Mouse (Mus musculus): Measurements from ENCODE around the gene Gvin1. TPM values are rescaled to one million over a fixed set of nuclear protein-coding genes. Genes with fewer than 3 reads are reported as not detected.
"Not testable (repeated sequence)": the region's sequence is repeated elsewhere in the genome, so short reads cannot be mapped to it uniquely, and the experiment has no call there.

The Gvin1 gene
- 0.25 and 0.33 TPM in 2 replicates for polyA plus RNA-seq (2012; rRNA removed)

DNA sequence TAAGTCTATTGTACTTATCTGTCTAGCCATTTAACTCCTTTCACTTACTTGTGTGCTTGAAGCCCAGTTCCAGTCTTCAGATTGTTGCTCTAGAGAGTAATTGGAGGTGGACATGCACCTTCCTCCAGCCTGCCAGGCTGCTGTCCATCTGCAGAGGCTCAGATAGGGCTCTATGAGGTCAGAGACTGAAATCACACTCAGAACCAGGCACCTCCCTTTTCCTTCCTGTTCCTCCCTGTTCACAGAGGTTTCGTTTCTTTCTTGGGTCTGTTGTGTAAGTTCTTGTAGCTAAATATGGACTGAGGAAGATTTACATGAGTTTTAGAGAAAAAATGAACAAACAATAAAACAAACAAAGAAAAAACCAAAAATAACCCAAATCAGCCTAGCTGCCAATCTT, at the start of gene Gvin1:
Gene Gvin1 (minus strand): TSS at position 150 of the 400 bp plus-strand sequence.
- not testable (repeated sequence) for H3K4me3 ChIP-seq (ENCODE audit: low read depth, low read length)
- 46% methylated on average over 1 of the region's 1 CpGs for WGBS

GRCm38 (mm10) chr7:106251844-106252517, 36.9 kb upstream of the Gvin1 start:
- no peaks in the 10 kb centered on the region for H3K27me3 ChIP-seq (ENCODE audit: control insufficient read depth, insufficient read depth, low read length)
- no peak overlapping the region for H3K27ac ChIP-seq (ENCODE audit: insufficient read depth, low read depth, low read length)
- H3K36me3 ChIP-seq (ENCODE audit: control insufficient read depth, insufficient read depth, low read length) = no peaks in the 10 kb centered on the region
- no peak for TF ChIP-seq CTCF (IDR thresholded peaks at IDR 0.05; ENCODE audit: extremely low read depth, insufficient read length, insufficient replicate concordance, low read depth, low read length)
- no peak for TF ChIP-seq POLR2A (IDR thresholded peaks at IDR 0.05; ENCODE audit: low read depth, low read length)
- WGBS = 82% methylated on average over 2 of the region's 2 CpGs
- H3K4me1 ChIP-seq (ENCODE audit: control insufficient read depth, insufficient read depth, insufficient read length, low read length) = no peaks in the 10 kb centered on the region
- H3K4me3 ChIP-seq (ENCODE audit: low read depth, low read length) = no peak overlapping the region

More for the DNA sequence above, at the start of gene Gvin1:
- not testable (repeated sequence) for H3K4me1 ChIP-seq (ENCODE audit: control insufficient read depth, insufficient read depth, insufficient read length, low read length); H3K27me3 ChIP-seq (ENCODE audit: control insufficient read depth, insufficient read depth, low read length); H3K36me3 ChIP-seq (ENCODE audit: control insufficient read depth, insufficient read depth, low read length); H3K27ac ChIP-seq (ENCODE audit: insufficient read depth, low read depth, low read length)

DNA sequence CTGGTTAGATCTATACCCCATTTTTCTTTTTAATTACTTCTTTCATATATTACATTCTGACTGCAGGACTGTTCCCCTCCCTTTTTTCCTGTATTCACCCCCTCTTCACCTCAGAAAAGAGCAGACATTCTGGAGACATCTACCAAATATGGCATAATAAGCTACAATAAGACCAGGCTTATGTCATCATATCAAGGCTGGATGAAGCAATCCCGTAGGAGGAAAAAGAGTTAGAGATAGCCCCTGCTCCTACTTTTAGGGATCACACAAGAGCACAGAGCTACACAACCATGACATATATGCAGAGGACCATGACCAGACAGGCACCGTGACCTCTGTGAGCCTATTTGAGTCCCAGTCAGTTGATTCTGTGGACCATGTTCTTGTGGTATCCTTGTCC, 33.8 kb upstream of the Gvin1 start:
- Histone ChIP-seq H3K27me3 (ENCODE audit: control insufficient read depth, insufficient read depth, low read length) (no peaks in the 10 kb centered on the region), H3K27ac (ENCODE audit: insufficient read depth, low read depth, low read length) (no peak overlapping the region), H3K36me3 (ENCODE audit: control insufficient read depth, insufficient read depth, low read length) (no peaks in the 10 kb centered on the region), H3K4me3 (ENCODE audit: low read depth, low read length) (no peak overlapping the region), H3K4me1 (ENCODE audit: control insufficient read depth, insufficient read depth, insufficient read length, low read length) (no peaks in the 10 kb centered on the region)
- WGBS = 88% methylated on average over 2 of the region's 2 CpGs
- TF ChIP-seq CTCF (IDR thresholded peaks at IDR 0.05; ENCODE audit: extremely low read depth, insufficient read length, insufficient replicate concordance, low read depth, low read length) (no peak), POLR2A (IDR thresholded peaks at IDR 0.05; ENCODE audit: low read depth, low read length) (no peak)

- WGBS = 73% methylated on average over 2 of the region's 2 CpGs
- Histone ChIP-seq H3K36me3 (ENCODE audit: control insufficient read depth, insufficient read depth, low read length) (no peaks in the 10 kb centered on the region), H3K27ac (ENCODE audit: insufficient read depth, low read depth, low read length) (no peak overlapping the region), H3K4me3 (ENCODE audit: low read depth, low read length) (no peak overlapping the region), H3K4me1 (ENCODE audit: control insufficient read depth, insufficient read depth, insufficient read length, low read length) (no peaks in the 10 kb centered on the region), H3K27me3 (ENCODE audit: control insufficient read depth, insufficient read depth, low read length) (no peaks in the 10 kb centered on the region)
- no peak for TF ChIP-seq POLR2A (IDR thresholded peaks at IDR 0.05; ENCODE audit: low read depth, low read length)
- no peak for TF ChIP-seq CTCF (IDR thresholded peaks at IDR 0.05; ENCODE audit: extremely low read depth, insufficient read length, insufficient replicate concordance, low read depth, low read length)
These were observed 33.1 kb upstream of the Gvin1 start for GRCm38 (mm10) chr7:106248245-106248644.

- H3K4me3 ChIP-seq (ENCODE audit: low read depth, low read length) = no peak overlapping the region
- H3K27ac ChIP-seq (ENCODE audit: insufficient read depth, low read depth, low read length) = no peak overlapping the region
- no peak for TF ChIP-seq CTCF (IDR thresholded peaks at IDR 0.05; ENCODE audit: extremely low read depth, insufficient read length, insufficient replicate concordance, low read depth, low read length)
- WGBS = 67% methylated on average over 6 of the region's 6 CpGs
- no peaks in the 10 kb centered on the region for H3K36me3 ChIP-seq (ENCODE audit: control insufficient read depth, insufficient read depth, low read length)
- H3K27me3 ChIP-seq (ENCODE audit: control insufficient read depth, insufficient read depth, low read length) = no peaks in the 10 kb centered on the region
- no peaks in the 10 kb centered on the region for H3K4me1 ChIP-seq (ENCODE audit: control insufficient read depth, insufficient read depth, insufficient read length, low read length)
These were observed 30.5 kb upstream of the Gvin1 start for GRCm38 (mm10) chr7:106245601-106246000.

DNA sequence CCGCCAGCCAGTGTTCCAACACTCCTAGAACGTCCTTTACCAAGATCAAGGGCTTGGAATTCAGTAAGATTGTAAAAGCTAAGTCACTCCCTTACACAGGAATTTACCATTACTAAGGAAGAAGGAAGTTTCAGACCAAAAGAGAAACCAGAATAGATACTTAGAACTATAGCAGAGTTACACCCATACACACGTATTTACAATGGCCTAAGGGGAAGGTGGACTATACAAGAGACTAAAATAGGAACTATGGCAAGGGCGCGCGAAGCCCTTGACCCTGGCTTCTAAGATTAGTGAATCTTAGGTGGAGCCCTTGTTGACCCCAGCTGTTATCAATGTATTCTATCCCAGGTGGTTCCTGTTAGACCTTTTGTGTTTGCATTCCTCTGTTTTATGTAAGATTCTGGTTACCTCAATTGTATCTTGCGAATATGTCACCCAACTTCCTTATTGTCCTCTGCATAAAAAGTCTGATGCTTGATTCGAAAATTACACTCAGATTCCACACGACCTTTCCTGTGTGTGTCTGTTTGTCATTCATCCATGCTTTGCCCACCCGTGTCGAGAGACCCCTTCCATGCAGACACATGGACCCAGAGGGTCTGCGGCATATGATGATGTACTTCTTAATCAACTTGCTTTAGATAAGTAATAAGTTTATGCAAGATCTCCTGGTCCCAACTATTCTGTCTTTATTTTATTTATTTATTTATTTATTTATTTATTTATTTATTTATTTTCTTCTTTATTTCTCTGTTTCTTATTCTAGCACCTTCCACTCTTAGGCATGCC, 25.6 kb upstream of the Gvin1 start:
- H3K4me1 ChIP-seq (ENCODE audit: control insufficient read depth, insufficient read depth, insufficient read length, low read length); H3K4me3 ChIP-seq (ENCODE audit: low read depth, low read length); H3K27me3 ChIP-seq (ENCODE audit: control insufficient read depth, insufficient read depth, low read length); H3K36me3 ChIP-seq (ENCODE audit: control insufficient read depth, insufficient read depth, low read length); H3K27ac ChIP-seq (ENCODE audit: insufficient read depth, low read depth, low read length): not testable (repeated sequence)
- 89% methylated on average over 12 of the region's 12 CpGs for WGBS

- TF ChIP-seq CTCF (IDR thresholded peaks at IDR 0.05; ENCODE audit: extremely low read depth, insufficient read length, insufficient replicate concordance, low read depth, low read length) (no peak), POLR2A (IDR thresholded peaks at IDR 0.05; ENCODE audit: low read depth, low read length) (no peak)
- Histone ChIP-seq H3K27ac (ENCODE audit: insufficient read depth, low read depth, low read length) (peak overlapping the region; percentile 87), H3K36me3 (ENCODE audit: control insufficient read depth, insufficient read depth, low read length) (no peaks in the 10 kb centered on the region), H3K27me3 (ENCODE audit: control insufficient read depth, insufficient read depth, low read length) (no peaks in the 10 kb centered on the region), H3K4me1 (ENCODE audit: control insufficient read depth, insufficient read depth, insufficient read length, low read length) (peaks cover 4% of the 10 kb centered on the region; the same call in 1 of the 2 replicates), H3K4me3 (ENCODE audit: low read depth, low read length) (no peak overlapping the region)
These were observed 22.0 kb upstream of the Gvin1 start for GRCm38 (mm10) chr7:106237192-106237465.
